Mouse (Mus musculus) lung, embryonic 16.5 days (tissue): ENCODE results near the gene Vmn1r64. TPM values are rescaled to one million over a fixed set of nuclear protein-coding genes. Genes with fewer than 3 reads are reported as not detected.
"Not testable (repeated sequence)": the region's sequence is repeated elsewhere in the genome, so short reads cannot be mapped to it uniquely, and the experiment has no call there.

Experiments used
- ATAC-seq: fragments of 200-750 bp; cut with Nextera tagmentation; 2 replicates; pipeline ENCODE4 v1.8.0; 2017; ENCODE audit warnings: low read depth, mild to moderate bottlenecking, moderate library complexity
- H3K27ac ChIP-seq: fragments of 300-500 bp; sonication (generic); 2 replicates; pipeline ENCODE4 v1.5.1; 2014; ENCODE audit warnings: mild to moderate bottlenecking, control low read depth, low read length
- H3K27me3 ChIP-seq: fragments of 300-500 bp; sonication (generic); 2 replicates; pipeline ENCODE4 v1.6.1; 2014; ENCODE audit warnings: low read depth, low read length, mixed read lengths; ENCODE audit not compliant: control insufficient read depth, insufficient read depth
- H3K36me3 ChIP-seq: fragments of 300-500 bp; sonication (generic); 2 replicates; pipeline ENCODE4 v1.6.1; 2014; ENCODE audit warnings: low read length; ENCODE audit not compliant: control insufficient read depth, insufficient read depth
- H3K4me1 ChIP-seq: fragments of 300-500 bp; sonication (generic); replicated peaks from 2 replicates; pipeline ENCODE4 v1.6.1; 2014; ENCODE audit warnings: low read length, mixed read lengths; ENCODE audit not compliant: control insufficient read depth, insufficient read depth
- H3K4me2 ChIP-seq: fragments of 300-500 bp; sonication (generic); 2 replicates; pipeline ENCODE4 v1.6.1; 2014; ENCODE audit warnings: low read depth, low read length, control low read depth
- H3K4me3 ChIP-seq: fragments of 300-500 bp; sonication (generic); 2 replicates; pipeline ENCODE4 v1.5.1; 2014; ENCODE audit warnings: mild to moderate bottlenecking, low read length, control low read depth
- H3K9ac ChIP-seq: fragments of 300-500 bp; sonication (generic); 2 replicates; pipeline ENCODE4 v1.6.1; 2014; ENCODE audit warnings: low read length, control low read depth
- H3K9me3 ChIP-seq: fragments of 300-500 bp; sonication (generic); 2 replicates; pipeline ENCODE4 v1.6.1; 2016; ENCODE audit warnings: low read length; ENCODE audit not compliant: control insufficient read depth
- WGBS: fragments of 180-500 bp; shearing (Covaris S2); extraction: QIAGEN DNeasy Blood & Tissue Kit; methylation state at CpG from one replicate; pipeline ENCODE4 v1.1.7; 2014; 5-methylcytosine and 5-hydroxymethylcytosine counted together
- polyA plus RNA-seq: library from polyadenylated mRNA; unstranded; fragments of >200 nt; fragmentation: Nextera tagmentation; extraction: Ambion mirVana; gene quantifications from 2 replicates; pipeline ENCODE4 v1.2.1, GENCODE M21; 2015

The Vmn1r64 gene
- not detected in 2 replicates for polyA plus RNA-seq

DNA sequence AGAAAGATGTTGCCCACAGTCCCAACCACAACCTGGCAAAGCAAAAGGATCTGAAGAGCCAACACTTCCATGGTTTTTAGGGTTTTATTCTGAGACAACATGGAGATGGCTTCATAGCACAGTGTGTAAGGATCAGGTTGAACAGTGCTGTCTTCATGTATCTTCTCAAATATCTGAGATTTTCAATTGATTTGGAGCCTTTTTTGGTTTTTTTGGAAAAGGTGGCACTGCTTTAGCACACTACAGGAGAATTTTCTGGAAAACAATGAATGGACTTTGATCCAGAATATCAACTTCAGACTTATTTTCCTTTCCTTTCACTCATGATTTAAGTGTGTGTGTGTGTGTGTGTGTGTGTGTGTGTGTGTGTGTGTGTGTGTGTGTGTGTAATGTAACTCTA, at the start of gene Vmn1r64:
TSS of gene Vmn1r64 (minus strand) at position 101 of the 400 bp plus-strand sequence.
- H3K27me3 ChIP-seq, result no peaks in the 10 kb centered on the region
- no peak within 1 kb of the TSS for H3K27ac ChIP-seq
- H3K9ac ChIP-seq, result no peak within 1 kb of the TSS
- ATAC-seq, result no peak
- H3K36me3 ChIP-seq, result no peaks in the 10 kb centered on the region
- no peak within 1 kb of the TSS for H3K4me3 ChIP-seq
- H3K4me2 ChIP-seq, result no peak within 1 kb of the TSS
- no peaks in the 10 kb centered on the region for H3K9me3 ChIP-seq
- H3K4me1 ChIP-seq, result no peaks in the 10 kb centered on the region

DNA sequence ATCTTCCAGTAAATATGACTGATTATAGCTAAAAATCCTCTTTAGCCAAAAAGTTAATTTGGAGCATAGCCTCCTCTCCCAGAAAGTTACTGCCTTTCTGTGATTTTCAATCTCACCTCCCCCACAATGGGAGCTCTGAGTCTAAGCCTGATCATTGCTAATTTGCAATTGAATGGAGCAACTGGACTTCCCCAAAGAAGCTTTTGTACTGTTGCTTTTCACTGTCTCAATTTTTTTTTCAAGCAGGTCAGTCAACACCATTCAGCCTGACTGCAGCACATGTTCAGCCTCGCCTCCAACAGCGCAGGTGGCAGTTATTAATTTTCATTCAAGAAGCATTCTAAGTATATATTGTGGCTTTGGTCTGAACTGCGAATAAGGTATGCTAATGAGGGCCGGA, 14.9 kb upstream of the Vmn1r64 start:
- H3K9me3 ChIP-seq, result peaks cover 10% of the 10 kb centered on the region; the same call in 1 of the 2 replicates
- no peaks in the 10 kb centered on the region for H3K36me3 ChIP-seq
- no peaks in the 10 kb centered on the region for H3K27me3 ChIP-seq
- WGBS, result 79% methylated on average over 4 of the region's 4 CpGs
- H3K27ac ChIP-seq, result no peak overlapping the region
- ATAC-seq, result no peak
- no peak overlapping the region for H3K4me2 ChIP-seq
- no peak overlapping the region for H3K9ac ChIP-seq
- no peaks in the 10 kb centered on the region for H3K4me1 ChIP-seq
- H3K4me3 ChIP-seq, result no peak overlapping the region

DNA sequence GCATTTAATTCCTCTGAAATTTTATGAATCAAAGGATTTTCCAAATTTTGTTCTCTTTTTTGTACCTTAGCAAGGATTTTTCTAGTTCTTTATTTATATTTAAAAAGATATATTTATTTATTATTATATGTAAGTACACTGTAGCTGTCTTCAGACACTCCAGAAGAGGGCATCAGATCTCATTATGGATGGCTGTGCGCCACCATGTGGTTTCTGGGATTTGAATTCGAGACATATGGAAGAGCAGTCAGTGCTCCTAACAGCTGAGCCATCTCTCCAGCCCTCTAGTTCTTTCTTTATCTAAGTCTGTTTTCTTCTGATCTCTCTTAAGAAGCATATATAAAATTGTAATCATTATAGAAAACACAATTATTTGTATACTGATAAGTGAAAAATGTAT, 12.9 kb upstream of the Vmn1r64 start:
- not testable (repeated sequence) for H3K4me3 ChIP-seq, H3K4me1 ChIP-seq, H3K9ac ChIP-seq, H3K36me3 ChIP-seq, ATAC-seq, H3K27me3 ChIP-seq, H3K27ac ChIP-seq, H3K9me3 ChIP-seq, H3K4me2 ChIP-seq
- 59% methylated on average over 2 of the region's 2 CpGs for WGBS

Other genes with a start within 250 kb of the Vmn1r64 start
- gene Vmn1r62, start 210.9 kb downstream of the Vmn1r64 start, polyA plus RNA-seq, result not detected in 2 replicates
- not detected in 2 replicates for gene Vmn1r63, start 79.1 kb downstream of the Vmn1r64 start, polyA plus RNA-seq
- gene Vmn1r65, start 126.5 kb upstream of the Vmn1r64 start, polyA plus RNA-seq, result not detected in 2 replicates
- not detected in 2 replicates for gene Nlrp4c, start 160.6 kb upstream of the Vmn1r64 start, polyA plus RNA-seq